8 mouse cellular contexts compared by ENCODE assay signal in genomic region chr7:56049831-56050321, GRCm38 (mm10). TPM values are rescaled to one million over a fixed set of nuclear protein-coding genes. Genes with fewer than 3 reads are reported as not detected.
DNase-seq lines count a peak whose midpoint lies in the region; ATAC-seq and TF ChIP-seq lines count a peak whose summit lies in the region.

Gene Herc2 (plus strand): TSS chr7:56050196.

- H3K9me3 ChIP-seq in hindbrain, embryonic 13.5 days = no peaks in the 10 kb centered on the region

- peaks cover 4% of the 10 kb centered on the region; the same call in 1 of the 2 replicates for H3K36me3 ChIP-seq in hindbrain, embryonic 13.5 days

- peak within 1 kb of the TSS; percentile 83 for H3K4me3 ChIP-seq in hindbrain, embryonic 13.5 days

- under 1% methylated on average over 41 of the region's 47 CpGs for WGBS in hindbrain, embryonic 13.5 days

- DNase-seq in Patski (ENCODE audit: low read depth, low spot score) = peak; percentile 98
- peak; percentile 99 for DNase-seq in cerebellum, postnatal 14 days
- DNase-seq in frontal cortex, postnatal 14 days (ENCODE audit: low spot score in 2 of 2) = peak; percentile 99
- peak; percentile 96 to 97 for DNase-seq in layer of hippocampus, postnatal 25 days (ENCODE audit: extremely low spot score in 1 of 2, low spot score in 1 of 2)
- peak; percentile 100 for DNase-seq in lung, postnatal 25 days (ENCODE audit: low spot score)
- DNase-seq in retina, embryonic 14.5 days (ENCODE audit: low spot score) = peak; percentile 100
- DNase-seq in thymus, postnatal 4 days = peak; percentile 98

- H3K9ac ChIP-seq in hindbrain, embryonic 13.5 days = peak within 1 kb of the TSS; percentile 90

- H3K27ac ChIP-seq in hindbrain, embryonic 13.5 days = peak within 1 kb of the TSS; percentile 95

- no peaks in the 10 kb centered on the region for H3K27me3 ChIP-seq in Patski
- H3K27me3 ChIP-seq in hindbrain, embryonic 13.5 days = no peaks in the 10 kb centered on the region

- POLR2A ChIA-PET in Patski (lab: Charles Lee) = no interaction called here

- TF ChIP-seq CTCF in Patski (IDR thresholded peaks at IDR 0.05) = no peak

- H3K4me2 ChIP-seq in hindbrain, embryonic 13.5 days = peak within 1 kb of the TSS; percentile 65

- peaks cover 25% of the 10 kb centered on the region for H3K4me1 ChIP-seq in hindbrain, embryonic 13.5 days (replicated peaks)

- in situ Hi-C loops in Patski (cut with MboI; ENCODE audit: low pct_unique_long_range_greater_than_20kb) = loop anchor here (10.0 kb wide), 1 partner anchor 65 kb away; no protein-coding TSS in a partner anchor

- CTCF ChIA-PET in Patski (lab: Charles Lee) = interaction anchor here (1.3 kb wide), 1 partner anchor 61 kb away, joined by 3 read pairs; no protein-coding TSS in a partner anchor

- ATAC-seq in Patski = peak; percentile 98
- ATAC-seq in hindbrain, embryonic 13.5 days (ENCODE audit: low FRiP score) = peak; percentile 100

RNA-seq across cellular contexts. Expression of gene Herc2, which starts in this region (rescaled TPM):
- 35.7 TPM for polyA plus RNA-seq in Patski (2021)
- polyA plus RNA-seq in hindbrain, embryonic 13.5 days (2015; fragmentation: Nextera tagmentation; extraction: Ambion mirVana) = 46.7 and 47.8 TPM in 2 replicates
- 100 to 1,000 TPM; 124 to 151 TPM for total RNA-seq in layer of hippocampus, postnatal 25 days (2021)

Comparison
In these comparisons a context has a peak if more than half of its experiments do, and no peak if none do; other contexts are left out.
1. Peak in every context shown above with its lines: DNase-seq, ATAC-seq, H3K4me3 ChIP-seq and H3K27ac ChIP-seq.